Mouse (Mus musculus) stomach, postnatal 0 days (tissue): ENCODE results near the gene Zfp148.

Experiments
- CTCF ChIP-seq: IDR thresholded peaks from 2 replicates; pipeline ENCODE4 v1.5.1; 2016; ENCODE audit warnings: antibody characterized with exemption, low read depth, mild to moderate bottlenecking, moderate library complexity
- EP300 ChIP-seq: optimal IDR thresholded peaks from 2 replicates; pipeline ENCODE3; 2016; ENCODE audit warnings: antibody characterized with exemption

DNA sequence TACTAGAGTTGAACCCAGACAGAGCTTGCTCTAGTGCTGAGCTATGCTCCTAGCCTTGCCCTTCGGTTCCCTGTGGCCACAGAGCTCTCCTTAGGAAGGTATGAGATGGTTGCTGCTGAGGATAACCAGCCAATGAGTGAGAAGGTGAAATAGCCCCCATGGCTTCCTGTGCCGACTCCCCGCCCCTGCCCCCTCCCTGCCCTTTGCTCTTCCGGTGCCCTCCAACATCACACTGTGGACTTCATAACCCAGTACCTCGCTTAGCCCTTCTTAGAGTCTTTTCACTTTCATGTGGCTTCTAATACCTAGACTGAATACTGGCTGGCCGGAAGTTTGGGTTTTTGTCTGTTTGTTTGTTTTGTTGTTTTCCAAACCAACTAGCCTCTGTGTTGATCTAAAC is 9.8 kb upstream of the Zfp148 start:
- TF ChIP-seq CTCF (no peak), EP300 (no peak)
